Mouse (Mus musculus): ENCODE data around the gene Pafah1b2. TPM values are rescaled to one million over a fixed set of nuclear protein-coding genes. Genes with fewer than 3 reads are reported as not detected.

Pafah1b2 gene
- polyA plus RNA-seq, 1 experiment: 11.0 TPM

DNA sequence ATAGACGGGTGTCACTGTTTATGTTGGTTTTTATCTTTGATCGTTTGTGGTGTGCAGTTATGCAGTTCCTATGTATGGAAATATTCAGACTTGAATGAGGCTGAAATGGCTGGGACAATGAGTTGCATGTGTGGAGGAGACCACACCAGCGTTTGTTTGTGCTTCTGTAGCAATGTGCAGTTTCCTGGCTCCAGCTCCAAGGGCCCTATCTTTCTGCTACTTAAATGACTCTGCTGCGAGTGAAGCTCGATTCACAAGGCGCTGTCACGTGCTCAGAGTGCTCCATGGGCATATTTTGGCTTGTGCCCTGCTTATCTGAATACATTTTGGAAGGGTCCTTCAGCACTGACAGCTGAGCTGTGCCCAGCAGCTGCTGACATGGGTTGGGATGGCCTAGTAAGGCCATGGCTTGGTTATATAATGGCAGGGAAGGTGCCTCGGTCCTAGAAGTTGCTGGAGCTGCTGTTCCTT, 2.6 kb upstream of the Pafah1b2 start:
- H3K36me3 ChIP-seq (ENCODE audit: control insufficient read depth): peaks cover 6% of the 10 kb centered on the region
- H3K27me3 ChIP-seq (ENCODE audit: control insufficient read depth): no peaks in the 10 kb centered on the region
- no peaks in the 10 kb centered on the region for H3K9me3 ChIP-seq (ENCODE audit: control insufficient read depth, low read length)
- TF ChIP-seq GATA1 (IDR thresholded peaks at IDR 0.05; ENCODE audit: low read length) (no peak), TAL1 (IDR thresholded peaks at IDR 0.05; ENCODE audit: low read length) (no peak)
- peaks cover 56% of the 10 kb centered on the region for H3K4me1 ChIP-seq (ENCODE audit: control insufficient read depth)
- H3K4me3 ChIP-seq (replicated peaks): peak overlapping the region; percentile 5

DNA sequence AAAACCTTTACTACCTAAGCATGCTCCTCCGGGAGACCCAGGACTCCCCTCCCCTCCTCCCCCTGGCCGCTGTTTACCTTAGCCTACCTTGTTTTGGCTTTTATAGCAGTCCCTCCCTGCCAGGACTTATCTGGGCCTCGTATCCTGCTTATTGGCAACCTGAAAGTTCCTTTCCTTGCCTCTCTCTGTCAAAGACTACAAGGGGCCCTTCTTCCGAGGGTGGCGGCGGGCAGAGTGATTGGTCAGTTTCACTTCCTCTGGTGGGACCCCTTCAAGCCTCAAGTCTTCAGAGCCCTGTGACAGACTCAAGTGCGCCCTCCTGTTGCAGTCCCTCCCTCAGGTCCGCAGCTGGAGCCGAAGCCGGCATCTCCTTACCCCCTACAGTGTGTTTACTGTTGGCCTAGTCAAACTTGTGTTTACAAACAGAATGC, 1.8 kb upstream of the Pafah1b2 start:
- H3K27me3 ChIP-seq (ENCODE audit: control insufficient read depth): no peaks in the 10 kb centered on the region
- peaks cover 6% of the 10 kb centered on the region for H3K36me3 ChIP-seq (ENCODE audit: control insufficient read depth)
- H3K4me3 ChIP-seq (replicated peaks): peak overlapping the region; percentile 92
- peaks cover 57% of the 10 kb centered on the region for H3K4me1 ChIP-seq (ENCODE audit: control insufficient read depth)
- TF ChIP-seq GATA1 (IDR thresholded peaks at IDR 0.05; ENCODE audit: low read length) (no peak), TAL1 (IDR thresholded peaks at IDR 0.05; ENCODE audit: low read length) (no peak)
- no peaks in the 10 kb centered on the region for H3K9me3 ChIP-seq (ENCODE audit: control insufficient read depth, low read length)

DNA sequence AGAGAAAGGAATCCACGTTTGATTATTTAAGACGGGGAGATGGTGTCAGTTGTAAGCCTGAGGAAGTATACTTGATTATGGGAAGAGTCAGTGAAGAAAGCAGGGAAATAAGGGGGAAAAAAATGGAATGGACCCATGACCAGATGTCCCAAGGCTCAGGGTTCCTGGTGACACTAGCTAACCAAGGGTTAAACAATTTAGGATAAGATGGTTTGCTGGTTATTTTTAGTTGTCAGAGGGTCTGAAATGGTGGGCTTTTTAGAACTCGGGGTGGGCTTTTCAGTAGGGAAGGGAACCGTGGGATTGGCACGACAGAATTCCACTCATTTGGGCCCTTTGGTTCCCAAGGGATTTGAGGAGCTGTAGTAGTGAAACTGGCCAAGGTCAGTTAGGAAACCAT, 1.1 kb upstream of the Pafah1b2 start:
- no peaks in the 10 kb centered on the region for H3K27me3 ChIP-seq (ENCODE audit: control insufficient read depth)
- H3K4me1 ChIP-seq (ENCODE audit: control insufficient read depth): peaks cover 55% of the 10 kb centered on the region
- H3K9me3 ChIP-seq (ENCODE audit: control insufficient read depth, low read length): no peaks in the 10 kb centered on the region
- peaks cover 2% of the 10 kb centered on the region for H3K36me3 ChIP-seq (ENCODE audit: control insufficient read depth)
- no peak for TF ChIP-seq GATA1 (IDR thresholded peaks at IDR 0.05; ENCODE audit: low read length)
- TF ChIP-seq TAL1 (IDR thresholded peaks at IDR 0.05; ENCODE audit: low read length): no peak
- H3K4me3 ChIP-seq (replicated peaks): peak overlapping the region; percentile 92

DNA sequence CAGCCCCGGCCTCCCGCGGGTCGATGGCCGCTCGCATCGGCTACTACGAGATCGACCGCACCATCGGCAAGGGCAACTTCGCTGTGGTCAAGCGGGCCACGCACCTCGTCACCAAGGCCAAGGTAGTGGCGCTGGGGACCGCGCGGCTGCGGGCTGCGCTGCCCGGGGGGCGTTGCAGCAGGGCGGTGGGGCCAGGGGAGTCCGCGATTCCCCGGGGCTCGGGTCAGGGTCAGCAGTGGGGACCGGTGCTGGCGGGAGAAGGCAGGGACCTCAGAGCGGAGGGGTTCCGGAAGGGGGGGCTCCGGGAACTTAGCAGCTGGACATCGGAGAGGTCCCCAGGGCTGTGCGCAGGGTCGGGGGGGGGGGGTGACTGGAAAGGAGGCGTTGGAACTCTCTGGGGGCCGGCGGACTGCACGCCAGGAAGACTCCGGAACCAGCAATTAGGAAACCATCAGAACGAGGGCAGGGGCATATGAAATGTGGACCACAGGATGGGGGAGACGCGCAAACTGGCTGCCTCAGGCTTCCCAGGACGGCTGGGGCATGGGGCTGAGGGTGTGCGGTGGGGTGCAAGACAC, 608 bp upstream of the Pafah1b2 start:
- H3K4me1 ChIP-seq (ENCODE audit: control insufficient read depth): peaks cover 55% of the 10 kb centered on the region
- TF ChIP-seq GATA1 (IDR thresholded peaks at IDR 0.05; ENCODE audit: low read length) (no peak), TAL1 (IDR thresholded peaks at IDR 0.05; ENCODE audit: low read length) (no peak)
- peak overlapping the region; percentile 92 for H3K4me3 ChIP-seq (replicated peaks)
- no peaks in the 10 kb centered on the region for H3K9me3 ChIP-seq (ENCODE audit: control insufficient read depth, low read length)
- peaks cover under 1% of the 10 kb centered on the region for H3K36me3 ChIP-seq (ENCODE audit: control insufficient read depth)
- no peaks in the 10 kb centered on the region for H3K27me3 ChIP-seq (ENCODE audit: control insufficient read depth)

DNA sequence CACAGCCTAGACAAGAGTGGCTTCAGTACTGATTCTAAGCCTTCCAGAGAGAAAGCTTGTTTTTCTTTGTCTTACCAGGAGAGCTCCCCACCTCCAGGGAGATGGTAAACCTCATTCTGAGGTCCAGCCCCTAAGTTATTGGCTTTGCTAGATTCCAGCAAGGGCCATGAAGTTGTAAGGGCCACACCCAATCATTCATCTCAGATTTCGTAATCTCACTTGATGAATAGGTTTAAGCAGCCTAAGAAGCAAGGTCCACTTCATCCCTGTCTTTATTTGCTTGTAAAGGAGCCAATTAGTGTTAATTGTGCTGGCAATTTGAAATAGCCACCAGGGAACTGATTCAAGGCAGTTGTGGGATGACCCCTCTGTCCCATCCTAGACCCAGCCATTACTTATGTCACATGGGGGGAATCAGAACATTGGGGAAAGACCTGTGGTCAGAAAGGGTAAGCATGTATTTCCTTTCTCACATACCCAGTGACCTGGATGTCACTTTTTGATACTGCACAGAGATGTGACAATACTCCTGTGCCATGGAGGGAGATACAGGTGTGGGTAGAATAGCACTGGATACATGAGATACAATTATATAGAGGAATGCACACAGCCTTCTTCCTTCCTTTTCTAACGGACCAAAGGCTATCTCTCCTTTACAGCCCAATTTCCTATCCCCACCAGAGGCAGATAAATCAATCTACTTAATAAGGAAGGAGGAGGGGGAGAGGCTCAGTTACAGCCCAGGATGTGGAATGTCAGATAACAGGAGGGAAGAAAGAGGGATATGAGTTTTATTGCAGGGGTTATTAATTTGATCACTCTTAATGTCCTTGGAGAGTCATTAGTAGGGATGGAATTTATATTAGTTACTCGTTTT, 1.2 kb downstream of the Pafah1b2 start:
- Histone ChIP-seq H3K9me3 (ENCODE audit: control insufficient read depth, low read length) (no peaks in the 10 kb centered on the region), H3K4me3 (replicated peaks) (peak overlapping the region; percentile 92), H3K27me3 (ENCODE audit: control insufficient read depth) (no peaks in the 10 kb centered on the region), H3K36me3 (ENCODE audit: control insufficient read depth) (no peaks in the 10 kb centered on the region), H3K4me1 (ENCODE audit: control insufficient read depth) (peaks cover 53% of the 10 kb centered on the region)
- TF ChIP-seq GATA1 (IDR thresholded peaks at IDR 0.05; ENCODE audit: low read length) (no peak), TAL1 (IDR thresholded peaks at IDR 0.05; ENCODE audit: low read length) (no peak)

DNA sequence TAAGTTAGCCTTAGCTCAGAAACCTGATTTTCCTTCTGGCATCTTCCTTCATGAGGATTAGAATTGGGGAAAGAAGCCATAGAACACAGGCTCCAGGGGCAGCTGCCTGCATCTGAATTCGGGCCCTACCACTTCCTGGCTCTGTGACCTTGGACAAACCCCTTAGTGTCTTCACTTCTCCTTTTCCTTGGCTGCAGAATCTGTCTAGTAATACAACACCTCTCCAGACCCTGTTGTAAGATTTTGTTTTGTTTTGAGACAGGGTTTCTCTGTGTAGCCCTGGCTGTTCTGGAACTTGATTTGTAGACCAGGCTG, 2.9 kb downstream of the Pafah1b2 start:
- Histone ChIP-seq H3K36me3 (ENCODE audit: control insufficient read depth) (no peaks in the 10 kb centered on the region), H3K4me3 (replicated peaks) (no peak overlapping the region), H3K27me3 (ENCODE audit: control insufficient read depth) (no peaks in the 10 kb centered on the region), H3K4me1 (ENCODE audit: control insufficient read depth) (peaks cover 42% of the 10 kb centered on the region), H3K9me3 (ENCODE audit: control insufficient read depth, low read length) (no peaks in the 10 kb centered on the region)
- TF ChIP-seq TAL1 (IDR thresholded peaks at IDR 0.05; ENCODE audit: low read length) (no peak), GATA1 (IDR thresholded peaks at IDR 0.05; ENCODE audit: low read length) (no peak)

DNA sequence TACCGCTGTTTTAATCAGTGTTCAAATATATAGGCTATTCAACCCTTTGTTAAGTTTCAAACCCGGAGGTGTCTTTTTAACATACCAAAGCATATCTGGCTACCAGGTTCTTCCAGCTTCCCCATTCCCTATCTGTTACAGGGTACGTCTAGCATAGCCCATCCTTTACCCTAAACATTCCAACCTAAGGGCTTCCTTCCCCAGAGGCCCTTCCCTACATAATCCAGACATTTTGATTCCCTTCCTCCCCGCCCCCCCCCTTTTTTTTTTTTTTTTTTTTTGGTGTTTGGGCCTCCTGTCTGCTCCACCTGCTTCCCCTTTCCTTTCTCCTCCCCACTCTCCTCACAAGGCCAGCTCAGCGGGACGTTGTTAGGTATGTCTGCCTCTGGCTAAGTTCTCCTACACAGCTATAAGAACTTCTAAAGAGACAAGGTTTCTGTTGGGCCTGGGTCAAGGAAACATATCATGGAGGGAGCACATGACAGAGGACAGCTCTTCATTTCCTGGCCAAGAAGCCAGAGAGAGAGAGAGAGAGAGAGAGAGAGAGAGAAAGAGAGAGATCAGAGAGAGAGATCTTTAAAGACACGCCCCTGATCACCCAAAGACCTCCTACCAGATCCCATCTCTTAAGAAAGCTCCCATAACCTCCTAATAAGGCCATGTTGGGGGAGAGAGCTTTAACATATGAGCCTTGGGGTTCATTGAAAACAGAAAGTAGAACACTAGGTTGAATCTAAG, 3.4 kb downstream of the Pafah1b2 start:
- H3K36me3 ChIP-seq (ENCODE audit: control insufficient read depth): no peaks in the 10 kb centered on the region
- TF ChIP-seq TAL1 (IDR thresholded peaks at IDR 0.05; ENCODE audit: low read length): no peak
- no peak for TF ChIP-seq GATA1 (IDR thresholded peaks at IDR 0.05; ENCODE audit: low read length)
- H3K4me3 ChIP-seq (replicated peaks): no peak overlapping the region
- no peaks in the 10 kb centered on the region for H3K9me3 ChIP-seq (ENCODE audit: control insufficient read depth, low read length)
- no peaks in the 10 kb centered on the region for H3K27me3 ChIP-seq (ENCODE audit: control insufficient read depth)
- peaks cover 37% of the 10 kb centered on the region for H3K4me1 ChIP-seq (ENCODE audit: control insufficient read depth)

DNA sequence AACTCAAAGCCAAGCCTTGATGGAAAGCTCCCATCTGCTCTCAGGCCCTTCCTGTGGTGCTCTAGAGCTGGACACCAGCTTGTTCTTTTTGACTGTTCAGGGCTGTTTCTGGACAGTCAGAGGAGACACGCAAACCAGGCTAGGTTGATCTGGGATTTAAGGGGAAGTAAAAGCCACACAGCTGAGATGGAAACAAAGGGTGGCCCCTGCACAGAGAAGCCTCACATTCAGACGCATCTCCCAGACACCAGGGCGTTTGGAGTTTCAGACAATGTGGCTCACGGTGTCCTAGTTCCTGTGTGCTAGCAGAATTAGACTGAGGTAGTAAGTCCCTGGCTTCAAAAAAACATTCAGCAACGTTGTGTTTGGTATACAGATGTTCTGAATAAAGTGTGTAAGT, 6.3 kb downstream of the Pafah1b2 start:
- no peaks in the 10 kb centered on the region for H3K36me3 ChIP-seq (ENCODE audit: control insufficient read depth)
- no peaks in the 10 kb centered on the region for H3K27me3 ChIP-seq (ENCODE audit: control insufficient read depth)
- H3K9me3 ChIP-seq (ENCODE audit: control insufficient read depth, low read length): no peaks in the 10 kb centered on the region
- no peak for TF ChIP-seq GATA1 (IDR thresholded peaks at IDR 0.05; ENCODE audit: low read length)
- TF ChIP-seq TAL1 (IDR thresholded peaks at IDR 0.05; ENCODE audit: low read length): no peak
- peaks cover 11% of the 10 kb centered on the region for H3K4me1 ChIP-seq (ENCODE audit: control insufficient read depth)
- no peak overlapping the region for H3K4me3 ChIP-seq (replicated peaks)

DNA sequence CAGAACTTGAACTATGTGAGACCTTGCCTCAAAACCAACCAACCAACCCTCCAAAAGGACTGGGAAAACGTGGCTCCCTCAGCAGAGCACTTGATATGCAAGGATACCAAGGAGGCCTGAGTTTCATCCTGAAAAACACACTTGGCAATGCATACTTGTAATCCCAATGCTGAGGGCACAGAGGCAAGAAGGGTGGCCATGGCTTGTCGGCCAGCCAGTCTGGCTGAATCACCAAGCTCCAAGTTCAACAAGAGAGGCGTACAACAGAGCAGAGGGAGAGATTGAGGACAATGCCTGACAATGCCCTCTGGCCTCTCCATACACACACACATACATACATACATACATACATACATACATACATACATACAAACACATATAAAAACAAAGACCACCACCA, 8.0 kb downstream of the Pafah1b2 start:
- Histone ChIP-seq H3K4me1 (ENCODE audit: control insufficient read depth) (no peaks in the 10 kb centered on the region; the same call in 1 of the 2 replicates), H3K36me3 (ENCODE audit: control insufficient read depth) (no peaks in the 10 kb centered on the region), H3K9me3 (ENCODE audit: control insufficient read depth, low read length) (no peaks in the 10 kb centered on the region), H3K4me3 (replicated peaks) (no peak overlapping the region), H3K27me3 (ENCODE audit: control insufficient read depth) (no peaks in the 10 kb centered on the region)
- TF ChIP-seq TAL1 (IDR thresholded peaks at IDR 0.05; ENCODE audit: low read length) (no peak), GATA1 (IDR thresholded peaks at IDR 0.05; ENCODE audit: low read length) (no peak)

Measured in erythroblast, embryonic 14.5 days (primary cell).